Mouse (Mus musculus) ES-E14 (cell line): Measurements from ENCODE around the gene Zfyve1. TPM values are rescaled to one million over a fixed set of nuclear protein-coding genes. Genes with fewer than 3 reads are reported as not detected.

Experiments used
- DNase-seq: peaks from one replicate; pipeline ENCODE4 v3.0.0-alpha.2; 2013; ENCODE audit warnings: low read depth, low spot score
- H3K27ac ChIP-seq: 2 replicates; pipeline ENCODE4 v1.5.1; 2012; ENCODE audit warnings: low read depth, mild to moderate bottlenecking, low read length, moderate library complexity, mixed read lengths; ENCODE audit not compliant: poor library complexity, insufficient read depth, severe bottlenecking
- H3K36me3 ChIP-seq: 2 replicates; pipeline ENCODE4 v1.6.1; 2012; ENCODE audit warnings: mild to moderate bottlenecking, low read length, moderate library complexity, mixed read lengths; ENCODE audit not compliant: control insufficient read depth, poor library complexity, insufficient read depth, severe bottlenecking
- H3K4me1 ChIP-seq, 2 experiments: fragments of 150-350 bp in 1 of 2; sonication (generic) in 1 of 2; 2 replicates each; pipeline ENCODE4 v1.6.1; 2012; ENCODE audit warnings: low read length in 2 of 2, mild to moderate bottlenecking in 1 of 2, mixed read lengths in 1 of 2; ENCODE audit not compliant: control insufficient read depth in 2 of 2, insufficient read depth in 2 of 2, poor library complexity in 1 of 2
- H3K4me3 ChIP-seq, 2 experiments: fragments of 150-350 bp in 1 of 2; sonication (generic) in 1 of 2; 2 replicates each; pipeline ENCODE4 v1.5.1; 2012; ENCODE audit warnings: low read length in 2 of 2, low read depth in 1 of 2, mild to moderate bottlenecking in 1 of 2, mixed read lengths in 1 of 2; ENCODE audit not compliant: insufficient read depth in 1 of 2, poor library complexity in 1 of 2, severe bottlenecking in 1 of 2
- H3K9ac ChIP-seq: 2 replicates; pipeline ENCODE4 v1.6.1; 2012; ENCODE audit warnings: low read depth, mild to moderate bottlenecking, low read length, mixed read lengths; ENCODE audit not compliant: poor library complexity, insufficient read depth, severe bottlenecking
- H3K9me3 ChIP-seq: fragments of 150-350 bp; sonication (generic); 2 replicates; pipeline ENCODE4 v1.6.1; 2012; ENCODE audit warnings: low read depth, mild to moderate bottlenecking, low read length; ENCODE audit not compliant: control insufficient read depth, insufficient read depth
- CHD2 ChIP-seq: IDR thresholded peaks from 2 replicates; pipeline ENCODE4 v1.6.1; 2014; ENCODE audit warnings: mild to moderate bottlenecking, low read depth, low read length, inconsistent platforms
- HCFC1 ChIP-seq: IDR thresholded peaks from 2 replicates; pipeline ENCODE4 v1.6.1; 2012; ENCODE audit warnings: low read length, inconsistent platforms, borderline replicate concordance; ENCODE audit not compliant: insufficient read depth
- MAFK ChIP-seq: IDR thresholded peaks from 2 replicates; pipeline ENCODE4 v1.6.1; 2014; ENCODE audit warnings: mild to moderate bottlenecking, low read depth, low read length, inconsistent platforms; ENCODE audit not compliant: insufficient read depth
- ZC3H11A ChIP-seq: IDR thresholded peaks from 2 replicates; pipeline ENCODE4 v1.6.1; 2012; ENCODE audit warnings: low read depth, mild to moderate bottlenecking, inconsistent platforms, low read length, borderline replicate concordance
- ZNF384 ChIP-seq: IDR thresholded peaks from 2 replicates; pipeline ENCODE4 v1.6.1; 2012; ENCODE audit warnings: low read depth, low read length, inconsistent platforms
- in situ Hi-C, 2 experiments: fragments of 600-800 bp; cut with MboI; formaldehyde crosslinking; loops; one replicate each; pipeline ENCODE4 v1.15.1; 2025; ENCODE audit warnings: low sequenced_read_pairs in 2 of 2, inconsistent platforms in 1 of 2; ENCODE audit not compliant: unreplicated experiment in 2 of 2
- total RNA-seq: library from RNA; depleted of rRNA; stranded (reverse); fragments of 300-350 nt; gene quantifications from 2 replicates; pipeline ENCODE4 v1.2.3, GENCODE M21; 2012; rRNA removed

The Zfyve1 gene
- total RNA-seq, 1 experiment: 38.2 TPM

GRCm38 (mm10) chr12:83502190-83502589 is 94.8 kb downstream of the Zfyve1 start:
- no peak for DNase-seq
- in situ Hi-C loops: no loop called here
- H3K36me3 ChIP-seq: no peaks in the 10 kb centered on the region

GRCm38 (mm10) chr12:83499256-83499655 is 97.8 kb downstream of the Zfyve1 start:
- H3K4me1 ChIP-seq: peaks cover 4 to 15% of the 10 kb centered on the region in 2 experiments
- no peak for TF ChIP-seq ZNF384
- no peak for TF ChIP-seq CHD2
- no peak for TF ChIP-seq ZC3H11A
- TF ChIP-seq MAFK: no peak
- TF ChIP-seq HCFC1: no peak
- no peaks in the 10 kb centered on the region for H3K9me3 ChIP-seq
- H3K27ac ChIP-seq: no peak overlapping the region
- no peaks in the 10 kb centered on the region for H3K36me3 ChIP-seq
- H3K4me3 ChIP-seq: no peak overlapping the region
- in situ Hi-C loops: loop anchor here in 1 of 2 experiments (10.0 kb wide), 1 partner anchor 394 kb away; no protein-coding TSS in a partner anchor
- H3K9ac ChIP-seq: no peak overlapping the region
- no peak for DNase-seq

More at GRCm38 (mm10) chr12:83502190-83502589, 94.8 kb downstream of the Zfyve1 start:
- H3K9me3 ChIP-seq: no peaks in the 10 kb centered on the region
- TF ChIP-seq ZC3H11A (peak; percentile 67; the same call in 1 of the 2 replicates), ZNF384 (no peak)
- no peak overlapping the region for H3K27ac ChIP-seq
- no peak overlapping the region for H3K9ac ChIP-seq
- no peak overlapping the region for H3K4me3 ChIP-seq
- H3K4me1 ChIP-seq: 0 out of 4 replicates have a peak, but pooled peaks cover 0 to 2% of the 10 kb centered on the region in 2 experiments

- Histone ChIP-seq H3K4me1 (peaks cover 8 to 19% of the 10 kb centered on the region in 2 experiments), H3K27ac (no peak overlapping the region), H3K9ac (no peak overlapping the region), H3K9me3 (no peaks in the 10 kb centered on the region), H3K36me3 (no peaks in the 10 kb centered on the region), H3K4me3 (no peak overlapping the region)
- no peak for DNase-seq
- no peak for TF ChIP-seq MAFK
- TF ChIP-seq HCFC1: no peak
- TF ChIP-seq ZNF384: no peak
- TF ChIP-seq ZC3H11A: peak; percentile 70; the same call in 1 of the 2 replicates
- no peak for TF ChIP-seq CHD2
- in situ Hi-C loops: loop anchor here in 1 of 2 experiments (10.0 kb wide), 1 partner anchor 393 kb away; no protein-coding TSS in a partner anchor
Observed at GRCm38 (mm10) chr12:83497959-83498358, 99.1 kb downstream of the Zfyve1 start.

- Histone ChIP-seq H3K9ac (no peak overlapping the region), H3K4me3 (no peak overlapping the region), H3K4me1 (peaks cover 8 to 19% of the 10 kb centered on the region in 2 experiments), H3K9me3 (no peaks in the 10 kb centered on the region), H3K36me3 (no peaks in the 10 kb centered on the region), H3K27ac (no peak overlapping the region)
- DNase-seq: no peak
- in situ Hi-C loops: loop anchor here in 1 of 2 experiments (10.0 kb wide), 1 partner anchor 392 kb away; no protein-coding TSS in a partner anchor
- TF ChIP-seq ZNF384 (no peak), MAFK (no peak), ZC3H11A (no peak), CHD2 (no peak), HCFC1 (no peak)
Observed at GRCm38 (mm10) chr12:83496736-83497135, 100.3 kb downstream of the Zfyve1 start.

Other genes with a start within 250 kb of the Zfyve1 start
- gene Dpf3, start 109.5 kb downstream of the Zfyve1 start, total RNA-seq: 1.1 and 1.4 TPM in 2 replicates
- 49.8 and 82.1 TPM in 2 replicates for gene Dcaf4, start 76.8 kb downstream of the Zfyve1 start, total RNA-seq
- 146 and 151 TPM in 2 replicates for gene Rbm25, start 34.0 kb upstream of the Zfyve1 start, total RNA-seq
- gene Psen1, start 90.9 kb upstream of the Zfyve1 start, total RNA-seq: 74.2 and 101 TPM in 2 replicates
- 0.62 and 1.9 TPM in 2 replicates for gene Papln, start 166.4 kb upstream of the Zfyve1 start, total RNA-seq